Mouse (Mus musculus): ENCODE data around the gene Itpk1.

DNA sequence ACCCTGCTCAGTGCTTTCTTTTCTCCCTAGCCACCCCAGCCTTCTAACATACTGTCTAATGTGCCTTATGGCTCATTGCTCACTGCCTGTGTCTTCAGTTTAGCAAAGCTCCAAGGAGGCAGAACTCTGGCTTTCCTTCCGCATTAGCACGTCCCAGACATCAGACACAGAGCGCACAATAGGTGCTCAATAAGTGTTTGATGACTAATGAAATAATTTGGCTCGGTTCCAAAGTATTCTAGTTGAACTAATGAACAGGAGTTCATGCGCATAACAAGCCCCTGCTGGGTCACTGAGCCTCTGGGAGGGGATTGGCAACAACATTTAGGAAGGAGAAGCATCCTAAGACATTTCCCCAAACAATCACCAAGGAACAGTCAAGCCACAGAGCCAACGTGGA, 152.7 kb downstream of the Itpk1 start:
- TF ChIP-seq CTCF (IDR thresholded peaks at IDR 0.05; ENCODE audit: borderline replicate concordance, extremely low read depth, insufficient read depth, insufficient read length) (no peak), POLR2A (IDR thresholded peaks at IDR 0.05; ENCODE audit: borderline replicate concordance, extremely low read depth, insufficient read depth, insufficient read length, poor library complexity, severe bottlenecking) (no peak)
